Mouse (Mus musculus) subcutaneous adipose tissue, adult 2 months (tissue): Measurements from ENCODE around the gene Fmo5. TPM values are rescaled to one million over a fixed set of nuclear protein-coding genes. Genes with fewer than 3 reads are reported as not detected.

Experiments used
- polyA plus RNA-seq: library from polyadenylated mRNA; depleted of rRNA; stranded (reverse); fragments of >200 nt; gene quantifications from 2 replicates; pipeline ENCODE4 v1.2.3, GENCODE M21; 2012; ENCODE audit warnings: low replicate concordance; rRNA removed

Gene Fmo5
- 10.5 and 16.1 TPM in 2 replicates for polyA plus RNA-seq

GRCm38 (mm10) chr3:97628391-97629001 lies at the start of gene Fmo5:
Fmo5 (plus strand) TSS chr3:97628804.

GRCm38 (mm10) chr3:97609845-97610410 lies 18.7 kb upstream of the Fmo5 start, which contains the start of gene Chd1l:
Chd1l (minus strand) TSS chr3:97610203.

GRCm38 (mm10) chr3:97657655-97658411 lies 29.2 kb downstream of the Fmo5 start, which contains the start of gene Prkab2:
Prkab2 (plus strand) TSS chr3:97658193.

GRCm38 (mm10) chr3:97674644-97675110 lies 46.1 kb downstream of the Fmo5 start, which contains the start of gene Gm17651:
Gm17651 (minus strand) TSS chr3:97674694.

Other genes with a start within 250 kb of the Fmo5 start
- gene Olfr1402, start 206.8 kb upstream of the Fmo5 start, polyA plus RNA-seq: not detected in 2 replicates
- 3.8 and 6.2 TPM in 2 replicates for gene Chd1l, start 18.6 kb upstream of the Fmo5 start, polyA plus RNA-seq
- gene Prkab2, start 29.4 kb downstream of the Fmo5 start, polyA plus RNA-seq: 11.6 and 14.3 TPM in 2 replicates
- not detected in 2 replicates for gene Gm17651, start 45.9 kb downstream of the Fmo5 start, polyA plus RNA-seq